Mouse (Mus musculus) midbrain, embryonic 13.5 days (tissue): ENCODE measurements around the gene Apba1. TPM values are rescaled to one million over a fixed set of nuclear protein-coding genes. Genes with fewer than 3 reads are reported as not detected.

Experiments used
- ATAC-seq: fragments of 200-750 bp; cut with Nextera tagmentation; 2 replicates; pipeline ENCODE4 v1.8.0; 2017; ENCODE audit warnings: mild to moderate bottlenecking, moderate TSS enrichment, moderate library complexity
- H3K27ac ChIP-seq: fragments of 300-500 bp; sonication (generic); 2 replicates; pipeline ENCODE4 v1.5.1; 2015; ENCODE audit warnings: inconsistent platforms, mild to moderate bottlenecking, moderate library complexity
- H3K27me3 ChIP-seq: fragments of 300-500 bp; sonication (generic); 2 replicates; pipeline ENCODE4 v1.6.1; 2015; ENCODE audit warnings: mild to moderate bottlenecking, inconsistent platforms
- H3K36me3 ChIP-seq: fragments of 300-500 bp; sonication (generic); 2 replicates; pipeline ENCODE4 v1.6.1; 2015; ENCODE audit warnings: mild to moderate bottlenecking, inconsistent platforms
- H3K4me1 ChIP-seq: fragments of 300-500 bp; sonication (generic); replicated peaks from 2 replicates; pipeline ENCODE4 v1.6.1; 2015; ENCODE audit warnings: inconsistent platforms
- H3K4me2 ChIP-seq: fragments of 300-500 bp; sonication (generic); replicated peaks from 2 replicates; pipeline ENCODE4 v1.6.1; 2015; ENCODE audit warnings: moderate library complexity, mild to moderate bottlenecking, inconsistent platforms
- H3K4me3 ChIP-seq: fragments of 300-500 bp; sonication (generic); replicated peaks from 2 replicates; pipeline ENCODE4 v1.5.1; 2015; ENCODE audit warnings: mild to moderate bottlenecking, inconsistent platforms
- H3K9ac ChIP-seq: fragments of 300-500 bp; sonication (generic); replicated peaks from 2 replicates; pipeline ENCODE4 v1.6.1; 2015; ENCODE audit warnings: mild to moderate bottlenecking, inconsistent platforms
- H3K9me3 ChIP-seq: fragments of 300-500 bp; sonication (generic); 2 replicates; pipeline ENCODE4 v1.6.1; 2016; ENCODE audit warnings: mild to moderate bottlenecking, inconsistent platforms
- WGBS: fragments of 180-500 bp; shearing (Covaris S2); methylation state at CpG from one replicate; pipeline ENCODE4 v1.1.7; 2015; 5-methylcytosine and 5-hydroxymethylcytosine counted together
- polyA plus RNA-seq: library from polyadenylated mRNA; unstranded; fragments of >200 nt; fragmentation: Nextera tagmentation; extraction: Ambion mirVana; gene quantifications from 2 replicates; pipeline ENCODE4 v1.2.1, GENCODE M21; 2015

The Apba1 gene
- polyA plus RNA-seq, 1 experiment from 2014 or later: 6.3 TPM

- ATAC-seq: no peak
- H3K27me3 ChIP-seq: 0 out of 2 replicates have a peak, but pooled peaks cover 3% of the 10 kb centered on the region
- H3K4me1 ChIP-seq: peaks cover 4% of the 10 kb centered on the region; the same call in 1 of the 2 replicates
- no peaks in the 10 kb centered on the region for H3K36me3 ChIP-seq
- H3K4me2 ChIP-seq: no peak overlapping the region
- no peak overlapping the region for H3K9ac ChIP-seq
- no peak overlapping the region for H3K4me3 ChIP-seq
- no peaks in the 10 kb centered on the region for H3K9me3 ChIP-seq
- 97% methylated on average over 9 of the region's 9 CpGs for WGBS
- H3K27ac ChIP-seq: no peak overlapping the region
Observed at GRCm38 (mm10) chr19:23966376-23966775, 207.7 kb downstream of the Apba1 start.

GRCm38 (mm10) chr19:23967156-23967555, 208.5 kb downstream of the Apba1 start:
- H3K36me3 ChIP-seq: no peaks in the 10 kb centered on the region
- no peak for ATAC-seq
- H3K9me3 ChIP-seq: no peaks in the 10 kb centered on the region
- no peak overlapping the region for H3K4me2 ChIP-seq
- H3K4me1 ChIP-seq: 0 out of 2 replicates have a peak, but pooled peaks cover 4% of the 10 kb centered on the region
- no peak overlapping the region for H3K9ac ChIP-seq
- no peak overlapping the region for H3K4me3 ChIP-seq
- 55% methylated on average over 2 of the region's 2 CpGs for WGBS
- 0 out of 2 replicates have a peak, but pooled peaks cover 3% of the 10 kb centered on the region for H3K27me3 ChIP-seq
- no peak overlapping the region for H3K27ac ChIP-seq

- Histone ChIP-seq H3K4me1 (peaks cover 13% of the 10 kb centered on the region), H3K36me3 (no peaks in the 10 kb centered on the region), H3K4me2 (no peak overlapping the region), H3K9me3 (no peaks in the 10 kb centered on the region), H3K4me3 (no peak overlapping the region), H3K27ac (no peak overlapping the region), H3K9ac (no peak overlapping the region), H3K27me3 (0 out of 2 replicates have a peak, but pooled peaks cover 3% of the 10 kb centered on the region)
- WGBS: 45% methylated on average over 5 of the region's 5 CpGs
- ATAC-seq: no peak
Observed at GRCm38 (mm10) chr19:23968125-23968861, 209.6 kb downstream of the Apba1 start.

- 80% methylated on average over 2 of the region's 2 CpGs for WGBS
- no peaks in the 10 kb centered on the region for H3K27me3 ChIP-seq
- H3K9me3 ChIP-seq: no peaks in the 10 kb centered on the region
- no peaks in the 10 kb centered on the region for H3K36me3 ChIP-seq
- no peak for ATAC-seq
- H3K9ac ChIP-seq: no peak overlapping the region
- no peak overlapping the region for H3K4me2 ChIP-seq
- peaks cover 15% of the 10 kb centered on the region for H3K4me1 ChIP-seq
- no peak overlapping the region for H3K27ac ChIP-seq
- no peak overlapping the region for H3K4me3 ChIP-seq
Observed at GRCm38 (mm10) chr19:23968862-23969225, 210.2 kb downstream of the Apba1 start.

- peaks cover 11% of the 10 kb centered on the region for H3K4me1 ChIP-seq
- H3K27ac ChIP-seq: no peak overlapping the region
- H3K36me3 ChIP-seq: peaks cover 6% of the 10 kb centered on the region
- H3K27me3 ChIP-seq: no peaks in the 10 kb centered on the region
- no peak overlapping the region for H3K4me3 ChIP-seq
- H3K9me3 ChIP-seq: no peaks in the 10 kb centered on the region
- no peak overlapping the region for H3K4me2 ChIP-seq
- no peak overlapping the region for H3K9ac ChIP-seq
- WGBS: 97% methylated on average over 3 of the region's 3 CpGs
- ATAC-seq: no peak
Observed at GRCm38 (mm10) chr19:23970374-23970773, 211.7 kb downstream of the Apba1 start.

DNA sequence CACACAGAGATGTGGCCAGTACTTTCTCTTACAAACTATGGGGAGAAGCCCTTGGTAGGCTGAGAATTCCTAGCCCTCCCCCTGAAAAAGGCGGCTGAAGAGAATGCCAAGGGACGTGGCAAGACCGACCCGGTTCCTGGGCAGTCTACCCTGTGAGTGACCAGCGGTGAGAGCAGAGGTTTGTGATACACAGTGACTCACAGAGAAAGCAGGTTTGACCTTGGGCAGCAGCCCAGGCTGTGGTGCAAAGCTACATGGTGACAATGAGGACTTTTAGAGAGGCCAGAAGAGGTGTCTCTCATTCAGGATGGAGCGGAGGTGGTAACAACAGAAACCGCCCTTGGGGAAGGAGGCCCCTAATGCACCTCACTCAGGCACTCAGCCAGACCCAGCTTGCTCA, 212.7 kb downstream of the Apba1 start:
- Histone ChIP-seq H3K4me3 (no peak overlapping the region), H3K9ac (no peak overlapping the region), H3K9me3 (no peaks in the 10 kb centered on the region), H3K36me3 (peaks cover 6% of the 10 kb centered on the region), H3K27ac (no peak overlapping the region), H3K27me3 (no peaks in the 10 kb centered on the region), H3K4me2 (no peak overlapping the region), H3K4me1 (peaks cover 11% of the 10 kb centered on the region)
- 97% methylated on average over 7 of the region's 7 CpGs for WGBS
- ATAC-seq: no peak

- Histone ChIP-seq H3K4me3 (no peak overlapping the region), H3K4me2 (no peak overlapping the region), H3K9ac (no peak overlapping the region), H3K4me1 (peaks cover 11% of the 10 kb centered on the region), H3K9me3 (no peaks in the 10 kb centered on the region), H3K27ac (peak overlapping the region; percentile 30; the same call in 1 of the 2 replicates), H3K27me3 (no peaks in the 10 kb centered on the region), H3K36me3 (peaks cover 6% of the 10 kb centered on the region)
- ATAC-seq: peak; percentile 62
- WGBS: 64% methylated on average over 16 of the region's 16 CpGs
Observed at GRCm38 (mm10) chr19:23972881-23973649, 214.4 kb downstream of the Apba1 start.

- ATAC-seq: no peak
- H3K36me3 ChIP-seq: peaks cover 6% of the 10 kb centered on the region
- no peak overlapping the region for H3K4me2 ChIP-seq
- H3K9ac ChIP-seq: no peak overlapping the region
- no peak overlapping the region for H3K27ac ChIP-seq
- no peaks in the 10 kb centered on the region for H3K9me3 ChIP-seq
- H3K4me1 ChIP-seq: peaks cover 5% of the 10 kb centered on the region
- 76% methylated on average over 6 of the region's 6 CpGs for WGBS
- no peak overlapping the region for H3K4me3 ChIP-seq
- no peaks in the 10 kb centered on the region for H3K27me3 ChIP-seq
Observed at GRCm38 (mm10) chr19:23977901-23978443, 219.3 kb downstream of the Apba1 start.

DNA sequence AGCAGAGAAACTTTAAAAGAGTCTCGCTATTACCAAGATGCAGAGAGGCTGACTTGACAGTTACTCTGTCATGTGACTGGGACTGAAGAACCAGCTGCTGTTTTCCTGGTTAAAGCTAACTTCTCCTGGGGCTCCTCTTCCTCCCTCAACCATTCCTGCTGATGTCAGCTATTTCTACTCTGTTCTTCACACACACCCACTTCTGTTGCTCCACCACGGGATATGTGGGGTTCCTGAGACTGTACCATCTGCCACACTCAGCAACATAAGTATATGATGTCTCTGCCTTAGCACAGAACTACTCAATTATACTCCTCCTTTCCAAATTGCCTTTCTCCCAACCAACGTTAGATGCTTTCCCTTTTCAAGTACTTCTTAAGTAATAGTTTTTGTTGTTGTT, 221.9 kb downstream of the Apba1 start:
- H3K27ac ChIP-seq: no peak overlapping the region
- no peaks in the 10 kb centered on the region for H3K27me3 ChIP-seq
- H3K4me1 ChIP-seq: peaks cover 5% of the 10 kb centered on the region; the same call in 1 of the 2 replicates
- no peak overlapping the region for H3K9ac ChIP-seq
- 78% methylated on average over 3 of the region's 3 CpGs for WGBS
- H3K4me3 ChIP-seq: no peak overlapping the region
- H3K4me2 ChIP-seq: no peak overlapping the region
- H3K9me3 ChIP-seq: no peaks in the 10 kb centered on the region
- H3K36me3 ChIP-seq: no peaks in the 10 kb centered on the region
- ATAC-seq: no peak

GRCm38 (mm10) chr19:23984186-23984585, 225.5 kb downstream of the Apba1 start:
- Histone ChIP-seq H3K27me3 (no peaks in the 10 kb centered on the region), H3K4me1 (peaks cover 5% of the 10 kb centered on the region; the same call in 1 of the 2 replicates), H3K4me3 (no peak overlapping the region), H3K4me2 (no peak overlapping the region), H3K9me3 (no peaks in the 10 kb centered on the region), H3K27ac (no peak overlapping the region), H3K9ac (no peak overlapping the region), H3K36me3 (no peaks in the 10 kb centered on the region)
- ATAC-seq: no peak
- WGBS: 53% methylated on average over 6 of the region's 6 CpGs

DNA sequence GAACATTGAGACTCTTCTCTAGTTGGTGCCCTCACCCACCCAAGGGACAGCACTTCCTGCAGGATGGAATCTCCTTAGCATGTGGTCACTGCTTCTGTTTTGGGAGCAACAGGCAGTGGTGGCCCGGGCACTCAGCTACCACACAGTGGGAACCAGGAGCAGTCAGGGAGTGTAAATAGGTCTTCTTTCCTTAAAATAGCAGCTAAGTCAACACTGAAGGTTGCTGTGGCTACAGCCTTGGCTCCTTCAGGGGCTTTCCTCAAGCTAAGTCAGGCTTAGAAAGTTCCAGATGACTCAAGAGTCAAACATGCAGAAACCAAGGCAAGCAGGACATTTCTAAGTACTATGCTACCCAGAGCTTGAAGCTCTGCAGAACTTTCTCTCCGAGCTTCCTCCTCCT, 228.6 kb downstream of the Apba1 start:
- no peaks in the 10 kb centered on the region for H3K9me3 ChIP-seq
- H3K4me2 ChIP-seq: no peak overlapping the region
- no peaks in the 10 kb centered on the region for H3K36me3 ChIP-seq
- H3K4me3 ChIP-seq: no peak overlapping the region
- WGBS: 77% methylated on average over 2 of the region's 2 CpGs
- no peaks in the 10 kb centered on the region for H3K27me3 ChIP-seq
- H3K4me1 ChIP-seq: peaks cover 5% of the 10 kb centered on the region; the same call in 1 of the 2 replicates
- no peak overlapping the region for H3K27ac ChIP-seq
- ATAC-seq: no peak
- no peak overlapping the region for H3K9ac ChIP-seq

DNA sequence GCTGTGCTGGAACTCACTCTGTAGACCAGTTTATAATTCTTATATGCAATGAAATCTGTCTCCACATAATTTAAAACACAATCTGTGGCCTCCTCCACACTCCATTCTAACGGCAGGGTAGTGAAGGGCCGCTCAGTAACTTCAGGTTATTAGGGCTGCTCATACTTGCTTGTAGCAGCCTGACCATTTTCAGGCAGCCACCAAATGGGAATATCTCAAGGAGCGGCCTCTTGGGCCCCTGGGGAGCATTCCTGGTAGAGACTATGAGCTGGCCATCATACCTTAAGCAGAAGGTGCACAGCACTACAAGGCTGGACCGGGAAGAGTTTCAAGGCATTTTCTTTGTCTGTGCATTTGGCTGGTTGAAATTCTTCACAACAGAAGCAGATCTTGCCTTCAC, 229.5 kb downstream of the Apba1 start:
- Histone ChIP-seq H3K4me1 (peaks cover 5% of the 10 kb centered on the region; the same call in 1 of the 2 replicates), H3K4me2 (no peak overlapping the region), H3K27me3 (no peaks in the 10 kb centered on the region), H3K27ac (no peak overlapping the region), H3K4me3 (no peak overlapping the region), H3K9me3 (no peaks in the 10 kb centered on the region), H3K9ac (no peak overlapping the region), H3K36me3 (no peaks in the 10 kb centered on the region)
- ATAC-seq: no peak
- WGBS: 87% methylated on average over 4 of the region's 4 CpGs
